Mouse (Mus musculus): Measurements from ENCODE around the gene Mgat3. TPM values are rescaled to one million over a fixed set of nuclear protein-coding genes. Genes with fewer than 3 reads are reported as not detected.
A peak's percentile ranks its signal among the peaks of the same experiment; 100 is the strongest.

The Mgat3 gene
- polyA plus RNA-seq, 1 experiment from 2014 or later: 1.4 TPM

DNA sequence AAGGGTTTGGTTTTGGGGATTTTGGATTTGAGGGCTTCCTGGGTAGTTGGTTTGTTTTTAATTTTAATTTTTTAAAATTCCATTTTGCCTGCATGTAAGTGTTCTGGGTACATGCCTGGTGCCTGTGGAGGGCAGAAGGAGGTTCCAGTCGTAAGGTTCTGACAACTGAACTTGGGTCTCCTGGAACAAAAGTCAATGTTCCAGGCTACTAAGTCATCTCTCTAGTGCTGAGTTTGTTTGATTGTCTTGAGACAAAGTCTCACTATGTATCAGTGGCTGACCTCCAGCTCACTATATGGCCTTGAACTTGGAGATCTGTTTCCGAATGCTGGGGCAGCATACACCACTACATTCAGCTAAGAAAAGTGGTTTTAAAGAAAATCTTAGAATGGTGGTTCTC is 38.0 kb upstream of the Mgat3 start:
- no peak overlapping the region for H3K9ac ChIP-seq
- H3K9me3 ChIP-seq (replicated peaks): no peaks in the 10 kb centered on the region
- WGBS: 85% methylated on average over 2 of the region's 2 CpGs
- no peak overlapping the region for H3K4me3 ChIP-seq
- no peak for ATAC-seq (ENCODE audit: insufficient number of reproducible peaks, low FRiP score)
- H3K4me1 ChIP-seq (replicated peaks): peaks cover 57% of the 10 kb centered on the region
- no peak overlapping the region for H3K4me2 ChIP-seq
- H3K27ac ChIP-seq (ENCODE audit: poor library complexity, severe bottlenecking): peak overlapping the region; percentile 24; the same call in 1 of the 2 replicates
- no peaks in the 10 kb centered on the region for H3K27me3 ChIP-seq (replicated peaks)
- peaks cover 24% of the 10 kb centered on the region for H3K36me3 ChIP-seq

DNA sequence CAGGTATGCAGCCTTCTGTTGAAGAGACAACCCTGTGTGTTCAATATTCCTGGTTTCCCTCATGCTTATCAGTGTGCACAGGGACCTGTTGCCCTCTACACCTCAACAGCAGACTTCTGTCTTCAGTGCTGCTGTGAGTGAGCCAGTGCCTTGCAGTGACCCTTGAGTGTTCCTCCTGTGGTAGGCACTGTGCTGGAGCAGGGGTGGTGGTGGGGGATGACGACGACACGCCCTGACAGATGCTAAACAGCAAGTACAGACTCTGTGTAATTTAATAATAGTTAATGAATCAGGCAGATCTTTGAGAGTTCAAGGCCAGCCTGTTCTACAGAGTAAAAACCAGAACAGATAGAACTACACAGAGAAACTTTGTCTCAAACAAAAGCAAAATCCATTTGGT is 36.9 kb upstream of the Mgat3 start:
- 92% methylated on average over 3 of the region's 3 CpGs for WGBS
- H3K9ac ChIP-seq: 0 out of 2 replicates have a peak overlapping the region, but pooled peaks have one; percentile 2
- 0 out of 2 replicates have a peak overlapping the region, but pooled peaks have one; percentile 11 for H3K27ac ChIP-seq (ENCODE audit: poor library complexity, severe bottlenecking)
- no peaks in the 10 kb centered on the region for H3K9me3 ChIP-seq (replicated peaks)
- no peak overlapping the region for H3K4me2 ChIP-seq
- ATAC-seq (ENCODE audit: insufficient number of reproducible peaks, low FRiP score): no peak
- H3K27me3 ChIP-seq (replicated peaks): no peaks in the 10 kb centered on the region
- H3K4me3 ChIP-seq: no peak overlapping the region
- H3K36me3 ChIP-seq: peaks cover 36% of the 10 kb centered on the region
- peaks cover 57% of the 10 kb centered on the region for H3K4me1 ChIP-seq (replicated peaks)

DNA sequence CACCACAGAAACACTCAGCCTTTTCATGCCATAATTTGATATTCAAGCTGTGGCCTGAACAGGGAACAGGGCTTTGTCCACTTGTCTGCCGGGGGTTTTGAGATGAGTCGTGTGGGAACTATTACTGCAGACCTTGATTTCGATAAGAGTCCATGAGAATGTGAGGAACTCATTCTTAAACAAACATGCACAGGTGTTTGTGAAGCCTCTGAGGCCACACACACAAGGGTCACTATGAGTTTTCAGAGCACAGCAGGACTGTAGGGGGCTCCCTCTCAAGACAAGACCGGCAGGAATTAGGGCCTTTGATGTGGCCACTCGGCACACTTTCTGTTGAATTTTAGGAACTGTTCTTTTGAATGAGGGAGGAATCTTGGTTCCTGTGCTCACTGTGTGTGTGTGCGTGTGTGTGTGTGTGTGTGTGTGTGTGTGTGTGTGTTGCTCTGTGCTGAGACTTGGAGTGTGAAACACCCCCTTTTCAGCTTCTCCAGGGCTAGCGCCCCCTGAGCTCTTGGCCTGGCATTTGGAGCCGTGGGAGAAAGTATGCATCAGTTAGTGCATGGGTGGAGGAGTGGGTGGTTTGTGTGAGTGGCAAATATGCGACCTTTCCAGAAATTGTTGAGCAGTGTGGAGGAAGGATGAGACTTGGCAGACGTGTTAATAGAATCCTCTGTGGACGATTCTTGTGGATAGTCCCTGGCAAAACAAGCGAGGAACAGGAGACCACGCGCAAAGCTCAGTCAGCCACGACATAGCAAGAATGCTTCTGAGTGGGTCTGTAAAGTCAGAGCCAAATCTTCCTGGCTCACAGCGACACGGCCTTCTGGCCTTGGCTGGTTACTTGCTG is 35.4 kb upstream of the Mgat3 start:
- Histone ChIP-seq H3K9me3 (replicated peaks) (peaks cover 3% of the 10 kb centered on the region; the same call in 1 of the 2 replicates), H3K9ac (no peak overlapping the region), H3K27ac (ENCODE audit: poor library complexity, severe bottlenecking) (peak overlapping the region; percentile 36), H3K4me3 (no peak overlapping the region), H3K4me2 (no peak overlapping the region), H3K36me3 (peaks cover 49% of the 10 kb centered on the region), H3K27me3 (replicated peaks) (no peaks in the 10 kb centered on the region), H3K4me1 (replicated peaks) (peaks cover 57% of the 10 kb centered on the region)
- no peak for ATAC-seq (ENCODE audit: insufficient number of reproducible peaks, low FRiP score)
- WGBS: 68% methylated on average over 17 of the region's 17 CpGs

DNA sequence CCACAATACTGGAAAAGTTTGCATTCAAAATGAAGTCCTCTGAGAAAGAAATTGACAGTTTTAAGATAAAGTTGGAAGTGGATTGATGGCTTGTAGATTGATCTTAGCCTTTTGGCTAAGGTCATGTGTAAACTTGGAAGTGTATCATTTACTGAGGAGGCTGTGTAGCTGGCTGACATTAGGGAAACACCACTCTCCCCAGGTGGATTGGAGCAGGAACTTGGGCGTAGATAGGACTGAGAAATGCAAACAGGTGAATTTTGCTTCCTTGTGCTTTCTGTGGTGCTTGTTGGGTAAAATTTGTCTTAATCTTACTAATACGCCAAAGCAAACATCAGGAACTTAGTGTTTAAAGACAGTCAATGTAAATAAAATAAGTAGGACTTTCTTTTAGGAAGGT is 33.2 kb upstream of the Mgat3 start:
- H3K27ac ChIP-seq (ENCODE audit: poor library complexity, severe bottlenecking): no peak overlapping the region
- H3K27me3 ChIP-seq (replicated peaks): no peaks in the 10 kb centered on the region
- no peak for ATAC-seq (ENCODE audit: insufficient number of reproducible peaks, low FRiP score)
- no peak overlapping the region for H3K4me2 ChIP-seq
- H3K36me3 ChIP-seq: peaks cover 65% of the 10 kb centered on the region
- peaks cover 3% of the 10 kb centered on the region; the same call in 1 of the 2 replicates for H3K9me3 ChIP-seq (replicated peaks)
- no peak overlapping the region for H3K4me3 ChIP-seq
- no peak overlapping the region for H3K9ac ChIP-seq
- 93% methylated on average over 2 of the region's 2 CpGs for WGBS
- peaks cover 43% of the 10 kb centered on the region for H3K4me1 ChIP-seq (replicated peaks)

DNA sequence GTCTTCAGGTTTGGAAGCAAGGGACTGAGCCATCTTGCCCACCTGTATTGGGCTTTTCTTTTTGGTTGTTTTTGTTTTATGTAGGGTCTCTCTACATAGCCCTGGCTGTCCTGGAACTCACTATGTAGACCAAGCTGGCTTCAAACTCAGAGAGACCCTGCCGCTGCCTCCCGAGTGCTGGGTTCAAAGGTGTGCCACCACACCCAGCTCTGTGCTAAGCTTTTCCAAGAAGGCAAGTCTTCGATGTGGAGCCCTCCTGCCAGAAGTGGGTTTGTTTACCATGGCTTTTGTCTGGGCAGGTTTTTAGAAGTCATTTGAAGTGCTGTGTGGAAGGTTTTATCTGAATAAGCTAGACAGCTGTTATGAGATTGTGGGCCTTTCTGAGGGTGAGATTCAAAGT is 32.6 kb upstream of the Mgat3 start:
- Histone ChIP-seq H3K27me3 (replicated peaks) (no peaks in the 10 kb centered on the region), H3K36me3 (peaks cover 67% of the 10 kb centered on the region), H3K9ac (no peak overlapping the region), H3K4me2 (no peak overlapping the region), H3K27ac (ENCODE audit: poor library complexity, severe bottlenecking) (peak overlapping the region; percentile 1; the same call in 1 of the 2 replicates), H3K4me3 (no peak overlapping the region), H3K4me1 (replicated peaks) (peaks cover 44% of the 10 kb centered on the region), H3K9me3 (replicated peaks) (peaks cover 3% of the 10 kb centered on the region; the same call in 1 of the 2 replicates)
- 87% methylated on average over 3 of the region's 3 CpGs for WGBS
- no peak for ATAC-seq (ENCODE audit: insufficient number of reproducible peaks, low FRiP score)

DNA sequence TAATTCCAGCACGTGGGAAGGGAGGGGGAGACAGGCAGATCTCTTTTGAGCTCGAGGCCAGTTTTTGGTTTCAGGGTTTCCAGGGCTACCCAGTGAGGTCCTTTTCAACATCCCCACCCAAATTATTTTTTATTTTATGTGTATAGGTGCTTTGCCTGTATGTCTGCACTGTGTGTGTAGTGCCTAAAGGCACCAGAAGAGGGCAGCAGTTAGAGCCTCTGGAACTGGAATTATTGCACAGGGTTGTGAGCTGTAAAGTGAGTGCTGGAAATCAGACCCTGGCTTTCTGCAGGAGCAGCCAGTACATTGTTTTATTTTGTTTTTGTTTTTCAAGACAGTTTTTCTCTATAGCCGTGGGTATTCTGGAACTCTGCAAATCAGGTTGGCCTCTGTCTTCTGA is 31.4 kb upstream of the Mgat3 start:
- Histone ChIP-seq H3K27me3 (replicated peaks) (no peaks in the 10 kb centered on the region), H3K27ac (ENCODE audit: poor library complexity, severe bottlenecking) (no peak overlapping the region), H3K4me1 (replicated peaks) (peaks cover 45% of the 10 kb centered on the region), H3K4me2 (no peak overlapping the region), H3K9ac (no peak overlapping the region), H3K4me3 (no peak overlapping the region), H3K9me3 (replicated peaks) (peaks cover 3% of the 10 kb centered on the region; the same call in 1 of the 2 replicates), H3K36me3 (peaks cover 54% of the 10 kb centered on the region)
- ATAC-seq (ENCODE audit: insufficient number of reproducible peaks, low FRiP score): no peak
- WGBS: 98% methylated on average over 3 of the region's 3 CpGs

DNA sequence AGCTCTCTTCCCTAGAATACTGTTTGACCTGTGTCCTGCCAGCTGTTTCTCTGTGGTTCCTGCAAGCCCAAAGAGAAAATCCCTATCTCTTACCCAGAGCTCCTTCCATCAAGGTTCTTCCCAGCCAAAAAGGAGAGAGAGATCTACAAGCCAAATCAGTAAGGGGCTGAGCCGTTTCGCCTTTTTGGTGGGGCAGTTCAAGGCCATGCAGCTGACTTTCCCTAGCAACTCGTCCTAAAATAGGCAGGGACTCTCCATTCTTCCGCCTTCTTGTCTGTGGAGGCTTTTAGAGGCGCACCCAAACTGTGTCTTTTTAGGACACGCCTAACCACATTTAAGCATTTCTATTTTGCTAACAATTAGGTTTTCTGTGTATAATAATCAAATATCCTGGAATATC is 29.8 kb upstream of the Mgat3 start:
- H3K4me1 ChIP-seq (replicated peaks): peaks cover 37% of the 10 kb centered on the region
- H3K27me3 ChIP-seq (replicated peaks): no peaks in the 10 kb centered on the region
- no peak overlapping the region for H3K9ac ChIP-seq
- H3K4me3 ChIP-seq: no peak overlapping the region
- no peak overlapping the region for H3K27ac ChIP-seq (ENCODE audit: poor library complexity, severe bottlenecking)
- H3K4me2 ChIP-seq: no peak overlapping the region
- peaks cover 59% of the 10 kb centered on the region for H3K36me3 ChIP-seq
- H3K9me3 ChIP-seq (replicated peaks): peaks cover 3% of the 10 kb centered on the region; the same call in 1 of the 2 replicates
- 81% methylated on average over 6 of the region's 6 CpGs for WGBS
- no peak for ATAC-seq (ENCODE audit: insufficient number of reproducible peaks, low FRiP score)

DNA sequence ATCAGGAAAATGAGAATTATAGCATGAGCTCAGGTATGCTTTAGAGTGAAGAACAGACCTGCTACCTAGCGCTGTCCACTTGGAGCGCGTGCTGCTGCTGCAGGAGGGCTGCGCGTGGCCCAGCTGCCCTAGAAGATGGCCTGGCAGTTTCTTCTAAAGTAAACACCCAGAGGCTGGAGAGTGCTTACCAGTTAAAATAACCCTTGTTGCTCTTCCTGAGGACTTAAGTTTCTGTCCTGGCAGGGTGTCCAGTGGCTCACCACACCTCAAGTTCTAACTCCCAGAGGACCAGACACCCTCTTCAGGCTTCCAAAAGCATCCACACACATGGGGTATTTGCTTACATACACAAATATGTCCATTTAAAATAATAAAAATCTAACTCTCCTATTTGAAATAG is 28.1 kb upstream of the Mgat3 start:
- no peak overlapping the region for H3K4me3 ChIP-seq
- 90% methylated on average over 5 of the region's 5 CpGs for WGBS
- H3K36me3 ChIP-seq: peaks cover 68% of the 10 kb centered on the region
- peaks cover 27% of the 10 kb centered on the region for H3K4me1 ChIP-seq (replicated peaks)
- H3K9ac ChIP-seq: no peak overlapping the region
- no peak overlapping the region for H3K4me2 ChIP-seq
- no peaks in the 10 kb centered on the region for H3K27me3 ChIP-seq (replicated peaks)
- no peak for ATAC-seq (ENCODE audit: insufficient number of reproducible peaks, low FRiP score)
- H3K9me3 ChIP-seq (replicated peaks): peaks cover 3% of the 10 kb centered on the region; the same call in 1 of the 2 replicates
- no peak overlapping the region for H3K27ac ChIP-seq (ENCODE audit: poor library complexity, severe bottlenecking)

DNA sequence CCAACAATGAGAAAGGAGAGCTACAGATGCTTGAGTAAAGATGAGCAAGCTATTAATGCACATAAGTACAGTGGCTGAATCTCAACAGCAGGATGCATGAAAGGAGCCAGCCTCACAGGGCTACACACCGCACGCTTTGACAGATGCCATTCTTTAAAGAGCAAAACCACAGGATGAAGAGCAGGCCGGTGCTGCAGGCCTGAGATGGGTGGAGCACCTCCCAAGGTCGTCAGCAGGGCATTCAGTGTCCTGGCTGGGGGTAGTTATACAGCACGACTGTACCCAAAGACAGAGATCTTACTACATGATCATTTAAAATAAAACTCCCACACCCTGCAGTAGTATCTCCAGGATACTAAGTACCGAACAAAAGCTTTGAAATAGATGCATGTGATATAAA is 27.4 kb upstream of the Mgat3 start:
- H3K4me2 ChIP-seq: no peak overlapping the region
- H3K4me3 ChIP-seq: no peak overlapping the region
- ATAC-seq (ENCODE audit: insufficient number of reproducible peaks, low FRiP score): no peak
- peaks cover 68% of the 10 kb centered on the region for H3K36me3 ChIP-seq
- 0 out of 2 replicates have a peak overlapping the region, but pooled peaks have one; percentile 20 for H3K27ac ChIP-seq (ENCODE audit: poor library complexity, severe bottlenecking)
- no peak overlapping the region for H3K9ac ChIP-seq
- no peaks in the 10 kb centered on the region for H3K27me3 ChIP-seq (replicated peaks)
- H3K4me1 ChIP-seq (replicated peaks): peaks cover 27% of the 10 kb centered on the region
- WGBS: 45% methylated on average over 6 of the region's 6 CpGs
- H3K9me3 ChIP-seq (replicated peaks): peaks cover 3% of the 10 kb centered on the region; the same call in 1 of the 2 replicates

DNA sequence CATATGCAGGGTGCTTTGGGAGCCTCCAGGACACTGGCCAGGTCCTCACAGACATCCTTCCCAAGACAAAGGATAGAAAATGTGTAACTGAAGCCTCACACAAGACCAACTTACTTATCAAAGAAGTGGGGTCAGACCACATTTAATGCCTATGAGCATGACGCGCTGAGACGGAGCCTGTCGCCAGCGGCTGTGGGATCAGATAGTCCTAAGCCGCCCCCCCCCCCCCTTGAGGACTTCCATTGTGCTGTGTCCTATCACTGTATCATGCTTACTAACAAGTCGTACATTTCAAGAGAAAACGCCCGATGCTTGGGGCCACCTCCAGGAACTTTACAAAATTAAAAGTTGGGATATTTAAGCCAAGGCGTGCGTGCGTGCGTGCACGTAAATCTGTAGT is 26.4 kb upstream of the Mgat3 start:
- Histone ChIP-seq H3K9me3 (replicated peaks) (peaks cover 2% of the 10 kb centered on the region; the same call in 1 of the 2 replicates), H3K9ac (no peak overlapping the region), H3K4me1 (replicated peaks) (peaks cover 27% of the 10 kb centered on the region), H3K4me2 (no peak overlapping the region), H3K36me3 (peaks cover 66% of the 10 kb centered on the region), H3K27ac (ENCODE audit: poor library complexity, severe bottlenecking) (no peak overlapping the region), H3K27me3 (replicated peaks) (no peaks in the 10 kb centered on the region), H3K4me3 (no peak overlapping the region)
- WGBS: 80% methylated on average over 14 of the region's 14 CpGs
- no peak for ATAC-seq (ENCODE audit: insufficient number of reproducible peaks, low FRiP score)

DNA sequence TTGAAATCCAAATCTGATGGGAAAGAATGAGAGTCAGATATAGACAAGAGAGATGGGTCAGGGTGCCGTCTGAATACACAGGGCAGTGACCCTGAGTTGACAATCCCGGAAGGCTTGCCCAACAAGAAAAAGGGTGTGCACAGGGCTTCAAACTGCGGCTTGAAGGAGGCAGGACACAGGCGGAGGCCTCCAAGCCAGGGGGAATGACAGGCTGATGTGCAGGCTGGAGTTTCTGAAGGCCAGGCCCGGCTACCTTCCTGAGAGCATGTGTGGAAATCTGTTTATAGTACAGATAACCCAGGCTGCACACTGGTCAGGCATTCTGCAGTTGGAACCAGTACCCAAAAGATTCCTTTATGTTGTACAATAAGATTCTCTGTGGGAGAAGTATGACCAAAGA is 26.0 kb upstream of the Mgat3 start:
- peaks cover 66% of the 10 kb centered on the region for H3K36me3 ChIP-seq
- H3K27me3 ChIP-seq (replicated peaks): no peaks in the 10 kb centered on the region
- no peaks in the 10 kb centered on the region for H3K9me3 ChIP-seq (replicated peaks)
- no peak overlapping the region for H3K9ac ChIP-seq
- H3K4me2 ChIP-seq: no peak overlapping the region
- 42% methylated on average over 5 of the region's 5 CpGs for WGBS
- no peak overlapping the region for H3K4me3 ChIP-seq
- peaks cover 27% of the 10 kb centered on the region for H3K4me1 ChIP-seq (replicated peaks)
- H3K27ac ChIP-seq (ENCODE audit: poor library complexity, severe bottlenecking): 0 out of 2 replicates have a peak overlapping the region, but pooled peaks have one; percentile 13
- no peak for ATAC-seq (ENCODE audit: insufficient number of reproducible peaks, low FRiP score)
